Mouse (Mus musculus) liver, embryonic 13.5 days (tissue): ENCODE results near the gene Tsnaxip1. TPM values are rescaled to one million over a fixed set of nuclear protein-coding genes. Genes with fewer than 3 reads are reported as not detected.

Experiments used
- ATAC-seq: fragments of 200-750 bp; cut with Nextera tagmentation; 2 replicates; pipeline ENCODE4 v1.8.0; 2017; ENCODE audit warnings: low read depth, mild to moderate bottlenecking, moderate number of reproducible peaks, moderate library complexity
- DNase-seq: peaks from one replicate; pipeline ENCODE4 v3.0.0; 2022
- H3K27ac ChIP-seq: fragments of 300-500 bp; sonication (generic); 2 replicates; pipeline ENCODE4 v1.5.1; 2015; ENCODE audit warnings: moderate library complexity, mild to moderate bottlenecking, inconsistent platforms
- H3K27me3 ChIP-seq: fragments of 300-500 bp; sonication (generic); 2 replicates; pipeline ENCODE4 v1.6.1; 2015; ENCODE audit warnings: mild to moderate bottlenecking, inconsistent platforms
- H3K36me3 ChIP-seq: fragments of 300-500 bp; sonication (generic); 2 replicates; pipeline ENCODE4 v1.6.1; 2015; ENCODE audit warnings: mild to moderate bottlenecking, inconsistent platforms
- H3K4me1 ChIP-seq: fragments of 300-500 bp; sonication (generic); replicated peaks from 2 replicates; pipeline ENCODE4 v1.6.1; 2015; ENCODE audit warnings: inconsistent platforms
- H3K4me2 ChIP-seq: fragments of 300-500 bp; sonication (generic); 2 replicates; pipeline ENCODE4 v1.6.1; 2015; ENCODE audit warnings: inconsistent platforms, mild to moderate bottlenecking, moderate library complexity
- H3K4me3 ChIP-seq: fragments of 300-500 bp; sonication (generic); replicated peaks from 2 replicates; pipeline ENCODE4 v1.5.1; 2015; ENCODE audit warnings: mild to moderate bottlenecking, inconsistent platforms
- H3K9ac ChIP-seq: fragments of 300-500 bp; sonication (generic); 2 replicates; pipeline ENCODE4 v1.6.1; 2015; ENCODE audit warnings: mild to moderate bottlenecking, inconsistent platforms
- H3K9me3 ChIP-seq: fragments of 300-500 bp; sonication (generic); replicated peaks from 2 replicates; pipeline ENCODE4 v1.6.1; 2016; ENCODE audit warnings: inconsistent platforms
- WGBS: fragments of 180-500 bp; shearing (Covaris S2); methylation state at CpG from one replicate; pipeline ENCODE4 v1.1.7; 2015; ENCODE audit not compliant: insufficient replicate concordance; 5-methylcytosine and 5-hydroxymethylcytosine counted together
- polyA plus RNA-seq: library from polyadenylated mRNA; unstranded; fragments of >200 nt; fragmentation: Nextera tagmentation; extraction: Ambion mirVana; gene quantifications from 2 replicates; pipeline ENCODE4 v1.2.1, GENCODE M21; 2015

Tsnaxip1 gene
- 0.06 and 0.08 TPM in 2 replicates for polyA plus RNA-seq

DNA sequence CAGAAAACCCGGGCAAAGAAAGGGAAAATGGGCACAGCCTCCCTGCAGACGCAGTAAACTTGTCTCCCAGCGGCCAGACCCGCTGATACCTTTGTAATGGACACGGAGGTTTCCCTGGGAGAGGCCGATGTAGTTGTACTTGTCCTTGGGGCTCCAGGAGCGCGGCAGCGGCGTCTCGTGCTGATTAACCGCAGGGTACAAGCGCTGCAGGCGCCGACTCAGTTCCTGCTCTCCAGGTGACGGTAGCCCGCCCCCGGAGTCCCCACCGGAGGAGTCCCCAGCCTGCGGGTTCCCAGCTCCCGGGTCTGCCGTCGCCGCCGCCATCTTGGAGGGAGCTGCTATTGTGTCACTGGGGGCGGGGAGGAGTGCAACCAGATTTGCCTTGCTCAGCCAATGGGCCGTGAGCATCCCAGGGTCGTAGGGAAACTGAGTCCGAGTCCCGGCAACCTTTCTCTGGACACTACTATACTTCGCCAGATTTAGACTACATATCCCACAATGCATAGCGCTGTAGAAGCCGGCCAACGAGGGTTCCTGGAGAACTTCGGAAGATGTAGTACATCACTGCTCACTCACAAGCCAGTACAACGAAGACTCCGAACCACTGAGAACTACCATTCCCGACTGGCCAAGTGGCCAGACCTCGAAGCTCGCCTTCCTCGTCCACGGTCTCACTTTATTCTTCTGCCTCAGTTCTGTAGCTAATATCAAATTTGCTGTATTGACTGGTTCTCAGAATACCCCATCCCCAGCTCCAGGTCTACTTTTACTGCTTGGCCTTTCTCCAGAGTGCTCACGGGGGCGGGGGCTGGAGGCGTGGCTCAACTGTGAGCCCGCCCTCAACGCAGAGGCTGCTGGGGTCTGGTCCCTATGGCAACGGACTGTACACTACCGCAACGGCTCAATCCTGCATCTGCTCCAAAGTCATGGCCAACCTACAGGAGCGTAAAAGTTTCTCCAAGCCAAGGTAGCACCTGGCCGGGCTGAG is at the start of gene Tsnaxip1, which contains the start of gene Ranbp10:
Tsnaxip1 (plus strand) TSS at position 871 of the 988 bp plus-strand sequence.
Ranbp10 (minus strand) TSS at position 490 of the 988 bp plus-strand sequence.
- Histone ChIP-seq H3K27ac (peak within 1 kb of the TSS; percentile 99), H3K9me3 (0 out of 2 replicates have a peak, but pooled peaks cover 1% of the 10 kb centered on the region), H3K9ac (peak within 1 kb of the TSS; percentile 98), H3K27me3 (no peaks in the 10 kb centered on the region), H3K4me2 (peak within 1 kb of the TSS; percentile 76), H3K36me3 (peaks cover 43% of the 10 kb centered on the region), H3K4me3 (peak within 1 kb of the TSS; percentile 91), H3K4me1 (peaks cover 79% of the 10 kb centered on the region)
- under 1% methylated on average over 52 of the region's 52 CpGs for WGBS
- ATAC-seq: peak; percentile 90
- DNase-seq: peak; percentile 97

DNA sequence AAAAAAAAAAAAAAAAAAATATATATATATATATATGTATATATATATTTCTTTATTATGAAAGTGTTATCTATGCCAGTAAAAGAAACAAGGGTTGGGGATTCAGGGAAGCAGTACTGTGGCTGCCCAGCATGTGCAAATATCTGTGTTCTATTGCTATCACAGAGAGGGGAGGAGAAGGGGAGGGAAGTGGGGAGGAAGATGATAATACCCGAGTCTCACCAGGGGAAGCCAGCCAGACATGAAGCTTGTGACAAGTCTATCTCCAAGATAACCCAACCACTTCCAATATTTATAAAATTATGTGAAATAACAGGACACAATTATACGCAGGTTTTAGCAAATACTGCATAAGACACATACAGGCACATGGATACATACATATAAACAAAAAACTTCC is 49.7 kb upstream of the Tsnaxip1 start:
- Histone ChIP-seq H3K27ac (no peak overlapping the region), H3K36me3 (peaks cover 99% of the 10 kb centered on the region), H3K27me3 (no peaks in the 10 kb centered on the region), H3K4me3 (no peak overlapping the region), H3K9ac (no peak overlapping the region), H3K4me2 (no peak overlapping the region), H3K4me1 (peaks cover 31% of the 10 kb centered on the region), H3K9me3 (no peaks in the 10 kb centered on the region)
- 44% methylated on average over 2 of the region's 2 CpGs for WGBS
- no peak for DNase-seq
- ATAC-seq: no peak

DNA sequence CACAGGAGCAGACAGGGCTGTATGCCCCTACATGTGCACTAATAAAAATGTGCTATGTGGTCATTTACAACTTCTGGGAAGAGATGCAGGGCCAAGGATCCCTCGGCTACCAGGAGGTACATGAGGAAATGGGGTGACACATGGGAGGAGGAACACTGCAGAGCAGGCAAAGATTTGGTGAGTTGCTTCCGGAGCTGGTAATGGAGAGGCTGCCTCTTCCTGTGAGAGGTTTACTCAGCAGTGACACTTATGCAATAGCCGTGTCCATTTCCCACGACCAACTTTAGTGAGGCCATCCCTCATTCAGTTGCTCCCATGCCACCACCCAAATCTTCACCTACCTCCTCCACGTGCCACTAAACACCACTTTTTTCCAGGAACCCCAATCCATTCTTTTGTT is 47.2 kb upstream of the Tsnaxip1 start:
- Histone ChIP-seq H3K27ac (no peak overlapping the region), H3K9me3 (no peaks in the 10 kb centered on the region), H3K9ac (no peak overlapping the region), H3K36me3 (peaks cover 98% of the 10 kb centered on the region), H3K4me2 (no peak overlapping the region), H3K27me3 (no peaks in the 10 kb centered on the region), H3K4me1 (peaks cover 34% of the 10 kb centered on the region), H3K4me3 (no peak overlapping the region)
- ATAC-seq: no peak
- WGBS: 73% methylated on average over 5 of the region's 5 CpGs
- no peak for DNase-seq

DNA sequence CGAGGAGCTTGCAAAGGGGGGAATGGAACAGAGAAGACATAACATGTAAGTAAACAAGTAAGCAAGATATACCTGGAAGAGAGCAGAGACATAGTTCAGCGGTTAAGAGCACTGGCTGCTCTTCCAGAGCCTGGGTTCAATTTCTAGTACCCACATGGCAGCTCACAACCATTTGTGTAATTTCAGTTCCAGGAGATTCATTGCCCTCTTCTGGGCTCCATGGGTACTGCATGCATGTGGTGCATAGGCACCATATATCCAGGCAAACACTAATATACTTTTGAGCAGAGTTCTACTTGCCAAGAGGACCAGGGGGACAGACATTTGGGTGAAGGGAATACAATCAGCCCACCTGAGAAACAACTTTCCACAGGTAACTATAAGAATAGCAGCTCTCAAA is 39.3 kb upstream of the Tsnaxip1 start:
- H3K36me3 ChIP-seq: peaks cover 98% of the 10 kb centered on the region
- ATAC-seq: no peak

DNA sequence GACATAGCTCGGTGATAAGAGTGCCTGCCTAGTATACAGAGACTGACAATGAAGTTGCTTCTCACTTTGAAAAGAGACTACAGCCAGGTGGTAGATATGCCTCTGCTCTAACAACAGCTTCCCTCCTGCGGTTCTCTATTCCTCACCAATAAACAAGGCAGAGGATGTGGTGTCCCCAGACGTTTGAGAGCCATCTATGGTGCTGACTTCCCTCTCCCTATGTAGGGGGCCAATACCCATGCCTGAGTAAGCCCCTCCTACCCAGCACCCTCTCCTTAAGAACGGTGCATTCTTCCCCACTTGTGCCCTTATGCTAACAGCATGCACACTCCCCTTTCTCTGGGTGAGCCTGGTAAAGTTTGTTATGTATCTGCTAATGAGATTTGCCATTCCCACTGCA is 38.6 kb upstream of the Tsnaxip1 start:
- peak overlapping the region; percentile 53 for H3K27ac ChIP-seq
- no peak overlapping the region for H3K9ac ChIP-seq
- no peaks in the 10 kb centered on the region for H3K27me3 ChIP-seq
- H3K4me3 ChIP-seq: no peak overlapping the region
- WGBS: 36% methylated on average over 4 of the region's 4 CpGs
- H3K36me3 ChIP-seq: peaks cover 98% of the 10 kb centered on the region
- no peak for ATAC-seq
- no peak for DNase-seq
- H3K4me1 ChIP-seq: peaks cover 58% of the 10 kb centered on the region
- no peak overlapping the region for H3K4me2 ChIP-seq
- no peaks in the 10 kb centered on the region for H3K9me3 ChIP-seq

More for the DNA sequence above, 39.3 kb upstream of the Tsnaxip1 start:
- peak; percentile 59 for DNase-seq
- no peak overlapping the region for H3K4me2 ChIP-seq
- 93% methylated on average over 2 of the region's 2 CpGs for WGBS
- H3K27ac ChIP-seq: peak overlapping the region; percentile 53
- H3K27me3 ChIP-seq: no peaks in the 10 kb centered on the region
- H3K9me3 ChIP-seq: no peaks in the 10 kb centered on the region
- H3K4me1 ChIP-seq: peaks cover 52% of the 10 kb centered on the region
- no peak overlapping the region for H3K4me3 ChIP-seq
- no peak overlapping the region for H3K9ac ChIP-seq

DNA sequence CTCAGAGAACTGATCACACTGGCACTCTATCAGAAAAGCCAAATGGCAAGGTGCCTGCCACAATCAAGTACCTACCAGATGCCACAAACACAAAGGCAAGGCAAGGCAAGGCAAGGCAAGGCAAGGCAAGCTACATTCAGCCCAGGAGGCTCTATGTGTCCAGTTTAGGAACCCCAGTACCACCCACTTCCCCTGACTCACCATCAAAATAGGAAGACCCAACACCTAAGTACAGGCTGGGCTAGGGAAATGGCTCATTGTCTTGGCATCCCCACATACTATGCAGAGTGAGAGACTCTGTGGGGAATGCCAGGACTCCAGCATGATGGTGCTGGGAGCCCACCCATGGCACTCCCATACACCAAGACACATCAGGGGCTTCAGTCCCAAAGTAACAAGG is 37.9 kb upstream of the Tsnaxip1 start:
- Histone ChIP-seq H3K4me2 (no peak overlapping the region), H3K27ac (peak overlapping the region; percentile 6), H3K9ac (no peak overlapping the region), H3K4me3 (no peak overlapping the region), H3K27me3 (no peaks in the 10 kb centered on the region), H3K9me3 (no peaks in the 10 kb centered on the region), H3K36me3 (peaks cover 99% of the 10 kb centered on the region), H3K4me1 (peaks cover 65% of the 10 kb centered on the region)
- no peak for DNase-seq
- no peak for ATAC-seq

DNA sequence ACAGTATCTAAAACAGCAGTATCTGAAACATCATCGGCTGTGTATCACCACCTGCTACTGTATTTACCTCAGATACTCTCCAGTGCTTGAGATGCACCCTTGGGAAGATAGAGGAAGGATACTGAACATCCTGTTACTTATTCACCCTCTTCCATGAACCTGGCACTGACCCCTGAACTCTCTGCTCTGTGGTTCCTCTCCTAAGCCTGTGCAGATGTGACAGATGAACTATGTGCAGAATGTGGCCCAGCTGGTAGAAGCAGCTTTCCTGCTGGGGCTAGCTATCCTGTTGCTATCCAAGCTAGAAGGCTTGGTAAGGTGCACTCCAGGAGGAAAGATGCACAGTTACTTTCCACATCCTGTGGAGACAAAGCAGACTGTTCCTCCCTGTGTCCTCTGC is 34.2 kb upstream of the Tsnaxip1 start:
- Histone ChIP-seq H3K9ac (no peak overlapping the region), H3K4me3 (no peak overlapping the region), H3K4me2 (no peak overlapping the region), H3K27ac (peak overlapping the region; percentile 26; the same call in 1 of the 2 replicates), H3K27me3 (no peaks in the 10 kb centered on the region), H3K9me3 (no peaks in the 10 kb centered on the region), H3K4me1 (peaks cover 98% of the 10 kb centered on the region), H3K36me3 (peaks cover 98% of the 10 kb centered on the region)
- 94% methylated on average over 1 of the region's 1 CpGs for WGBS
- DNase-seq (no peak), ATAC-seq (no peak)

DNA sequence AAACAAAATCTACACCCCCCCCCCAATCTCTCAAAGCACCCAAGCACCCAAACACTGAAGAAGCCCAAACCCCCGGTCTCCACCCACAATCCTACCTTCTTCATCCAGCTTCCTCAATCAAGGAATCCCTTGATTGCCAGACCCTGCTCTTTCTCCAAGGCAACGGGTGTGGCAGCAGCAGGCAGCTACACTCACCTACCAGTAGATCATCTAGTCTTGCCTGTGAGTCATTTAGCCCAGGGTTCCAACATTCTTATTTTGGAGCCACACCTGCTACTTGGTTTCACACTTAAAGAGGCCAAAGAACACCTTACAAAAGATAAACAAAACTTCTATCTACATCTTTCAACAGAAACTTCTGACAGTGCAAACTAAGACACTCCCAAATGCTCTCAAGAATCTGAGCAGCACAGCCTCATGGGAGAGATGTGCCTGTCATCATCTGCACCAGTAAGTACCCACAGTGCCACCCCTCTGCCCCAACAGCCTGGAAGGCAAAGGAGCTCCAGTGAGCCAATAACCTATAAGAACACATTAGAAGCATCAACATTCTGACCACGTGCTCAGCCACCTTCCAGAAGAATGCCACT is 33.4 kb upstream of the Tsnaxip1 start:
- Histone ChIP-seq H3K27ac (peak overlapping the region; percentile 60), H3K27me3 (no peaks in the 10 kb centered on the region), H3K36me3 (peaks cover 98% of the 10 kb centered on the region), H3K4me2 (no peak overlapping the region), H3K4me1 (peaks cover 99% of the 10 kb centered on the region), H3K9me3 (no peaks in the 10 kb centered on the region), H3K9ac (0 out of 2 replicates have a peak overlapping the region, but pooled peaks have one; percentile 33), H3K4me3 (no peak overlapping the region)
- ATAC-seq: no peak
- no peak for DNase-seq
- WGBS: 76% methylated on average over 3 of the region's 3 CpGs

DNA sequence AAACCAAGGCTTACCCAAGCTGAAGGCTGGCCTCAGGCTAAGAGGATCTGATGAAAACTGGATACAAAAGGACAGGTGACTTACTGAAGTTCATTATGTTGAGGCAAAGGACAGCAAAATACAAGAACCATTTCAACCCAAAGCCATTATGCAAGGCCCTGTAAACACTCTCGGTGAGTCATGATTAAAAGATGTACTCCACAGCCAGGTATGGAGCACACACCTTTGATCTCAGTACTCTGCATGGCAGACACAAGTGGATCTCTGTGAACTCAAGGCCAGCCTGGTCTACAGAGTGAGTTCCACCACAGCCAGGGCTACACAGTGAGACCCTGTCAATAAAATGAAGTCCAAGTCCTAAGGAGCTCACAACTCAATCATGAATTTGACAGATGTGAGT is 31.7 kb upstream of the Tsnaxip1 start:
- H3K4me2 ChIP-seq: no peak overlapping the region
- H3K4me3 ChIP-seq: no peak overlapping the region
- no peak for DNase-seq
- H3K27ac ChIP-seq: peak overlapping the region; percentile 60
- 71% methylated on average over 1 of the region's 1 CpGs for WGBS
- no peak for ATAC-seq
- peaks cover 96% of the 10 kb centered on the region for H3K36me3 ChIP-seq
- H3K4me1 ChIP-seq: peaks cover 99% of the 10 kb centered on the region
- H3K27me3 ChIP-seq: no peaks in the 10 kb centered on the region
- H3K9ac ChIP-seq: peak overlapping the region; percentile 48; the same call in 1 of the 2 replicates
- no peaks in the 10 kb centered on the region for H3K9me3 ChIP-seq

DNA sequence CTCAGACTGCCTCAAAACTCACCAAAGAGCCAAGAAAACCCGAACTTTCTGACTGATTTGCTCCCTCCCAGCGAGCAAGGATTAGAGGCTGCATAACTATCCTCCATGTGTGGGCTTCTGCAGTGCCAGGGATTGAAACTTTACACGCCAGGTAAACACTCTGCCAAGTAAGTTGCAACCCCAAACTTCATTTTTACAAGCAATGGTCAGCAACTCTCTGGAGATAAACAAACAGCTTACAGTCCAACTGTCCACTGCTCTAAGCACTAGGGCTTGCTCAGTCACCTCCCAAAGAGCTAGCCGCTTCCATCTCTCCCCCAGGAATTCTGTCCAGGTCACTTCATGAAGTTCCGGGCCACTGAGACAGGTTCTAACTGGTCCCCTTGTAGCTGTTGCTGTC is 29.1 kb upstream of the Tsnaxip1 start:
- ATAC-seq: no peak
- DNase-seq: no peak
- H3K9me3 ChIP-seq: no peaks in the 10 kb centered on the region
- H3K27me3 ChIP-seq: no peaks in the 10 kb centered on the region
- WGBS: 90% methylated on average over 5 of the region's 5 CpGs
- H3K4me1 ChIP-seq: peaks cover 96% of the 10 kb centered on the region
- H3K9ac ChIP-seq: peak overlapping the region; percentile 59
- H3K4me3 ChIP-seq: no peak overlapping the region
- H3K27ac ChIP-seq: peak overlapping the region; percentile 99
- H3K36me3 ChIP-seq: peaks cover 80% of the 10 kb centered on the region
- H3K4me2 ChIP-seq: peak overlapping the region; percentile 70

DNA sequence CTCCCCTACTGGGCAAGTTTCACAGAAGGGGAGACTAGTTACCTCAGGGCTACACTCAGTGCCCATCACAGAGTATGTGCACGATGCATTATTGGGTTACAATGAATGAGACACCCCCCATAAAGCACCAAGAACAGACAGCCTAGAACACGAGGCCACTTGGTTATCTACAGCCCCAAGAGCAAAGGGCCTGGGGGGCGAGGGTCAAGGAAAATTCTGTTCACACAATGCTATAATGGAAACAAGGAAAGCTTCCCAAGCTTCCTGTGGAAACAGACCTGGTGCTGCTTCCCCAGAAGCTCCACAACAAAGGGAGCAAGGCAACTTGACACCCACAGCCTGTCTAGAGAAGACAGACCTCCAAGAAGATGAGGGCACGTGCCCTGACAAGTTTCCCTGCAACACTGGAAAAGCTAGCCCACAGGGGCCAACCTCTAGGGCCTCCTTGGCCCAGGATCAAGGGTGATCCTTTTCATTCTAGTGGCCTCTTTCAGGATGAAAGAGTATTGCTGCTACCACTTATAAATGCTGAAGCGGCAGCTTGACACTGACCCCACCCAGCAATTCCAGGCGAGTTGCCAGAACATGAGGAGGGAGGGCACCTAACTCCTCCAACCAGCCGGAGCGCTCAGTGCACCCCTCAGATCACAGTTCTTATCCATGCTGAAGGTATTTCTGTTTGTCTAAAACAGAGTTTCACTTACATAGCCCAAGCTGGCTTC is 28.3 kb upstream of the Tsnaxip1 start:
- Histone ChIP-seq H3K4me2 (peak overlapping the region; percentile 70), H3K4me3 (peak overlapping the region; percentile 15), H3K27ac (peak overlapping the region; percentile 99), H3K9ac (peak overlapping the region; percentile 59), H3K36me3 (peaks cover 77% of the 10 kb centered on the region), H3K4me1 (peaks cover 94% of the 10 kb centered on the region), H3K27me3 (no peaks in the 10 kb centered on the region), H3K9me3 (no peaks in the 10 kb centered on the region)
- WGBS: 36% methylated on average over 8 of the region's 8 CpGs
- DNase-seq (no peak), ATAC-seq (peak; percentile 29; the same call in 1 of the 2 replicates)
